Mouse (Mus musculus) forebrain, postnatal 0 days (tissue): ENCODE data around the gene Rrp1b. TPM values are rescaled to one million over a fixed set of nuclear protein-coding genes. Genes with fewer than 3 reads are reported as not detected.

Source experiments
- ATAC-seq: fragments of 200-750 bp; cut with Nextera tagmentation; 2 replicates; pipeline ENCODE4 v1.8.0; 2017; ENCODE audit warnings: mild to moderate bottlenecking, moderate library complexity
- DNase-seq: peaks from one replicate; pipeline ENCODE4 v3.0.0-alpha.2; 2015
- H3K27ac ChIP-seq: fragments of 300-500 bp; sonication (generic); 2 replicates; pipeline ENCODE4 v1.5.1; 2014; ENCODE audit warnings: low read depth, mild to moderate bottlenecking, antibody characterized with exemption, low read length, moderate library complexity, mixed read lengths
- H3K27me3 ChIP-seq: fragments of 300-500 bp; sonication (generic); 2 replicates; pipeline ENCODE4 v1.6.1; 2014; ENCODE audit warnings: mild to moderate bottlenecking, low read length, mixed read lengths; ENCODE audit not compliant: insufficient read depth
- H3K36me3 ChIP-seq: fragments of 300-500 bp; sonication (generic); 2 replicates; pipeline ENCODE4 v1.6.1; 2014; ENCODE audit warnings: mild to moderate bottlenecking, moderate library complexity; ENCODE audit not compliant: insufficient read depth
- H3K4me1 ChIP-seq: fragments of 300-500 bp; sonication (generic); 2 replicates; pipeline ENCODE4 v1.6.1; 2014; ENCODE audit warnings: antibody characterized with exemption; ENCODE audit not compliant: insufficient read depth
- H3K4me2 ChIP-seq: fragments of 300-500 bp; sonication (generic); 2 replicates; pipeline ENCODE4 v1.6.1; 2014; ENCODE audit warnings: low read depth, mild to moderate bottlenecking, moderate library complexity
- H3K4me3 ChIP-seq: fragments of 300-500 bp; sonication (generic); 2 replicates; pipeline ENCODE4 v1.5.1; 2014; ENCODE audit warnings: low read depth, low read length, mixed read lengths
- H3K9ac ChIP-seq: fragments of 300-500 bp; sonication (generic); 2 replicates; pipeline ENCODE4 v1.6.1; 2014; ENCODE audit warnings: mild to moderate bottlenecking
- H3K9me3 ChIP-seq: fragments of 300-500 bp; sonication (generic); 2 replicates; pipeline ENCODE4 v1.6.1; 2016; ENCODE audit warnings: low read length
- CTCF ChIP-seq: sonication (generic); IDR thresholded peaks from 2 replicates; pipeline ENCODE4 v1.5.1; 2016; ENCODE audit warnings: antibody characterized with exemption, control low read depth, low read depth
- WGBS: fragments of 180-500 bp; shearing (Covaris S2); extraction: QIAGEN DNeasy Blood & Tissue Kit; methylation state at CpG from one replicate; pipeline ENCODE4 v1.1.7; 2014; 5-methylcytosine and 5-hydroxymethylcytosine counted together
- polyA plus RNA-seq: library from polyadenylated mRNA; unstranded; fragments of >200 nt; fragmentation: Nextera tagmentation; extraction: Ambion mirVana; gene quantifications from 2 replicates; pipeline ENCODE4 v1.2.1, GENCODE M21; 2015
- total RNA-seq: library from RNA; depleted of rRNA; stranded (reverse); fragments of >200 nt; gene quantifications from 2 replicates; pipeline ENCODE4 v1.2.3, GENCODE M21; 2014; rRNA removed

Gene Rrp1b
- total and polyA plus RNA-seq, 2 experiments from 2014 or later = 26.8 to 39.4 TPM

DNA sequence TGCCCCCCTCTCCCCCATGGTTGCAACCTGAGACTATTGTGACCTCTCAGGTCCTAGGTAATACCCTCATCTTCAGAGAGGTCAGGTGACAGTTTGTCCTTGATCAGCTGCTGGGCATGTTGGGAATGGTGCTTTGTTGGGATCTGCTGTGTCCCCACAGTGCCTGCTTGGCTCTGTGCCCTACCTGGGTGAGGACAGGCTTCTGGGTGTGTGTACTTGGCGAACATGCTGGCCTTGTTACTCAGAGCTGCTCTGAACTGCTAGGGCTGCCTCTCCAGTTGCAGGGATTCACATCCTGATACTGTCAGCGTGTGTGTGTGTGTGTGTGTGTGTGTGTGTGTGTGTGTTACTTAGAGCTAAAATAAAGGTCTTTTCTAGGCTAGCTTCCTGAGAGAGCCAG, 74.5 kb downstream of the Rrp1b start:
- H3K36me3 ChIP-seq = no peaks in the 10 kb centered on the region
- H3K9ac ChIP-seq = no peak overlapping the region
- 52% methylated on average over 2 of the region's 2 CpGs for WGBS
- ATAC-seq (no peak), DNase-seq (no peak)
- H3K4me2 ChIP-seq = no peak overlapping the region
- H3K27me3 ChIP-seq = no peaks in the 10 kb centered on the region
- H3K9me3 ChIP-seq = no peaks in the 10 kb centered on the region
- peaks cover 6% of the 10 kb centered on the region; the same call in 1 of the 2 replicates for H3K4me1 ChIP-seq
- no peak for TF ChIP-seq CTCF
- no peak overlapping the region for H3K4me3 ChIP-seq
- H3K27ac ChIP-seq = no peak overlapping the region

DNA sequence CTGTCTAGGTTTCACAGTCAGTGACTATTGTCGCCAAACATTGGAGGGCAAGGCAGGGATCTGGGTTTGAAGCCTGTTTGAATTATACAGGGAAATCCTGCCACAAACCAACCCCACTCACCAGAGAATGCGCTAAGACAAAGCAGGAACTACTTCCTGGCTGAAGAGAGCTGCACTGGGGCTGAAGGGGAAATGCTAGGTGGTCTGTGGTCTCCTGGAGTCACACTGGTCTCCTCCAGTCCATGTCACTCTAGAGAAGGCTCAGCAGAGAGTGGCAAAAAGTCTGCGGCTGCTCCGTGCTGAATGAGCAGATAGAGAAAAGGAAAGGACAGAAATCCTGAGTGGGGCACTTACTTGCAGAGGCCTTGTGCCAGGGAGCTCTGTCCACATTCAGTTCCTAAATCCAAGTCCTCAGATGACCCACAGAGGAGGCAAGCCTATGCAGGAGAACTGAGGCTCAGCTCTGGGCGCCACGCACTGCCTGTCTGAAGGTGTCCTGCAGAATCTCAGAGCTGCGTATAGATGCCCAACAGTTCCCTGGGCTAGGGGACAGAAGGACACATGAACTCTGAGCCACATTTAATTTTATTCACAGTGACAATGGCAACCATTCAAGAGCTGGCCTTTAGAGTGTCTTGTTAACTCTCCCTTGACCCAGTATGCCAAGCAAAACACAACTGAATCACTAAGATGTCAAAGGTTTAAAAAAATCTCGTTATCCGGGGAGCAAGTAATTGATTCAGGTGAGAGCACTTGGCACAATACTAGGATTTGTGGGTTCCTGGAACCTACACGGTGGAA, 75.3 kb downstream of the Rrp1b start:
- no peak overlapping the region for H3K4me2 ChIP-seq
- no peak for TF ChIP-seq CTCF
- H3K4me3 ChIP-seq = no peak overlapping the region
- DNase-seq (no peak), ATAC-seq (no peak)
- no peaks in the 10 kb centered on the region for H3K36me3 ChIP-seq
- H3K9me3 ChIP-seq = no peaks in the 10 kb centered on the region
- peaks cover 6% of the 10 kb centered on the region; the same call in 1 of the 2 replicates for H3K4me1 ChIP-seq
- H3K27me3 ChIP-seq = no peaks in the 10 kb centered on the region
- WGBS = 65% methylated on average over 10 of the region's 10 CpGs
- H3K9ac ChIP-seq = no peak overlapping the region
- H3K27ac ChIP-seq = no peak overlapping the region

Other genes with a start within 250 kb of the Rrp1b start
- 34.6 and 42.2 TPM in 2 replicates for gene Sik1, start 180.3 kb upstream of the Rrp1b start, total RNA-seq
- gene Sik1, start 180.3 kb upstream of the Rrp1b start, polyA plus RNA-seq = 18.6 and 19.4 TPM in 2 replicates
- gene Hsf2bp, start 249 bp downstream of the Rrp1b start, total RNA-seq = 0.57 and 0.62 TPM in 2 replicates
- gene Hsf2bp, start 249 bp downstream of the Rrp1b start, polyA plus RNA-seq = 0.90 and 1.1 TPM in 2 replicates
- gene Notch3, start 130.8 kb downstream of the Rrp1b start, total RNA-seq = 13.5 and 22.5 TPM in 2 replicates
- gene Notch3, start 130.8 kb downstream of the Rrp1b start, polyA plus RNA-seq = 2.3 and 3.3 TPM in 2 replicates
- 0.29 TPM in 1 of 2 replicates, not detected in the other for gene Ephx3, start 153.4 kb downstream of the Rrp1b start, total RNA-seq
- 0.08 and 0.11 TPM in 2 replicates for gene Ephx3, start 153.4 kb downstream of the Rrp1b start, polyA plus RNA-seq
- gene Brd4, start 248.6 kb downstream of the Rrp1b start, total RNA-seq = 28.2 and 37.7 TPM in 2 replicates
- gene Brd4, start 248.6 kb downstream of the Rrp1b start, polyA plus RNA-seq = 59.2 and 85.6 TPM in 2 replicates